Mouse (Mus musculus) ES-E14 (cell line): Measurements from ENCODE around the gene Pcbp3. TPM values are rescaled to one million over a fixed set of nuclear protein-coding genes. Genes with fewer than 3 reads are reported as not detected.

Experiments
- DNase-seq: peaks from one replicate; pipeline ENCODE4 v3.0.0-alpha.2; 2013; ENCODE audit warnings: low read depth, low spot score
- H3K27ac ChIP-seq: 2 replicates; pipeline ENCODE4 v1.5.1; 2012; ENCODE audit warnings: low read depth, mild to moderate bottlenecking, low read length, moderate library complexity, mixed read lengths; ENCODE audit not compliant: poor library complexity, insufficient read depth, severe bottlenecking
- H3K36me3 ChIP-seq: 2 replicates; pipeline ENCODE4 v1.6.1; 2012; ENCODE audit warnings: mild to moderate bottlenecking, low read length, moderate library complexity, mixed read lengths; ENCODE audit not compliant: control insufficient read depth, poor library complexity, insufficient read depth, severe bottlenecking
- H3K4me1 ChIP-seq, 2 experiments: fragments of 150-350 bp in 1 of 2; sonication (generic) in 1 of 2; 2 replicates each; pipeline ENCODE4 v1.6.1; 2012; ENCODE audit warnings: low read length in 2 of 2, mild to moderate bottlenecking in 1 of 2, mixed read lengths in 1 of 2; ENCODE audit not compliant: control insufficient read depth in 2 of 2, insufficient read depth in 2 of 2, poor library complexity in 1 of 2
- H3K4me3 ChIP-seq, 2 experiments: fragments of 150-350 bp in 1 of 2; sonication (generic) in 1 of 2; 2 replicates each; pipeline ENCODE4 v1.5.1; 2012; ENCODE audit warnings: low read length in 2 of 2, low read depth in 1 of 2, mild to moderate bottlenecking in 1 of 2, mixed read lengths in 1 of 2; ENCODE audit not compliant: insufficient read depth in 1 of 2, poor library complexity in 1 of 2, severe bottlenecking in 1 of 2
- H3K9ac ChIP-seq: 2 replicates; pipeline ENCODE4 v1.6.1; 2012; ENCODE audit warnings: low read depth, mild to moderate bottlenecking, low read length, mixed read lengths; ENCODE audit not compliant: poor library complexity, insufficient read depth, severe bottlenecking
- H3K9me3 ChIP-seq: fragments of 150-350 bp; sonication (generic); 2 replicates; pipeline ENCODE4 v1.6.1; 2012; ENCODE audit warnings: low read depth, mild to moderate bottlenecking, low read length; ENCODE audit not compliant: control insufficient read depth, insufficient read depth
- CHD2 ChIP-seq: IDR thresholded peaks from 2 replicates; pipeline ENCODE4 v1.6.1; 2014; ENCODE audit warnings: mild to moderate bottlenecking, low read depth, low read length, inconsistent platforms
- HCFC1 ChIP-seq: IDR thresholded peaks from 2 replicates; pipeline ENCODE4 v1.6.1; 2012; ENCODE audit warnings: low read length, inconsistent platforms, borderline replicate concordance; ENCODE audit not compliant: insufficient read depth
- MAFK ChIP-seq: IDR thresholded peaks from 2 replicates; pipeline ENCODE4 v1.6.1; 2014; ENCODE audit warnings: mild to moderate bottlenecking, low read depth, low read length, inconsistent platforms; ENCODE audit not compliant: insufficient read depth
- ZC3H11A ChIP-seq: IDR thresholded peaks from 2 replicates; pipeline ENCODE4 v1.6.1; 2012; ENCODE audit warnings: low read depth, mild to moderate bottlenecking, inconsistent platforms, low read length, borderline replicate concordance
- ZNF384 ChIP-seq: IDR thresholded peaks from 2 replicates; pipeline ENCODE4 v1.6.1; 2012; ENCODE audit warnings: low read depth, low read length, inconsistent platforms
- in situ Hi-C, 2 experiments: fragments of 600-800 bp; cut with MboI; formaldehyde crosslinking; loops; one replicate each; pipeline ENCODE4 v1.15.1; 2025; ENCODE audit warnings: low sequenced_read_pairs in 2 of 2, inconsistent platforms in 1 of 2; ENCODE audit not compliant: unreplicated experiment in 2 of 2
- total RNA-seq: library from RNA; depleted of rRNA; stranded (reverse); fragments of 300-350 nt; gene quantifications from 2 replicates; pipeline ENCODE4 v1.2.3, GENCODE M21; 2012

Pcbp3 gene
- total RNA-seq, 1 experiment, result 7.9 TPM

DNA sequence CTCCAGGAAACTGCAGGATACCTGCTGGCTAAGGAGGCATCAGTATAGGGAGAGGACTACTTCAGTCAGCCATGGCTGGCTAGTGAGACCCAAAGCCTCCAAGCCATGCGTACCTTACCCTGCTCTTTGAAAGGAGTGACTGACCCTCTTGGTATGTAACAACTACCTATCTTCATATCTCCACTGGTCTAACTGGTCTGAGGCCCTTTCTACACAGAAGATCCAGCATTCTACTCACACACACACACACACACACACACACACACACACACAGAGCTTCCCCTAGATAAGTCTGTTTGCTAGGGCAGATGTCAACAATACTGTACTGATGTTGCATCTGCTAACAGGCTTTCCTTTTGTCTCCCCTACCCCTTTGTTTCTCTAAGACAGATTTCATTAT is 87.3 kb downstream of the Pcbp3 start:
- no peak overlapping the region for H3K9ac ChIP-seq
- H3K4me3 ChIP-seq, result no peak overlapping the region
- H3K27ac ChIP-seq, result no peak overlapping the region
- TF ChIP-seq HCFC1 (no peak), CHD2 (no peak), MAFK (no peak), ZC3H11A (no peak), ZNF384 (no peak)
- H3K9me3 ChIP-seq, result no peaks in the 10 kb centered on the region
- in situ Hi-C loops, result no loop called here
- no peaks in the 10 kb centered on the region for H3K4me1 ChIP-seq
- H3K36me3 ChIP-seq, result no peaks in the 10 kb centered on the region
- DNase-seq, result no peak

DNA sequence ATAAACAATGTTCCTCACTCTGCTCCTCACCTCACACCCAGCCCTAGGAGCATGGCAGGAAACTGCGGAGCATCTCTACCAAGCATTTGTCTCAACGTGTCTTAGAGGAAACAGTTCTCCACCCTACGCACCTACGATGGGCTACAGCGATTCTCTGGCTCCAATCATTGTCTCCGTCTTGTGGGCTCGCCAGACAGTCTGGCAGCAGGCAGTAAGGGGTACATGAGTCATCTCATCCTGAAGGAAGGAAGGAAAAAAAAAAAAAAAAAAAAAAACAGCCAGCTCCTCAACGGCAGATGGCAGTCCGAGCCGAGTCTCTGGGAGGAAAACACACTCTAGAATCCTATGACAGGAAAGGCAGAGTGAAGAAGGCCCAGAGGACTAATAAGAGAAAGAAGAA is 87.7 kb downstream of the Pcbp3 start:
- H3K36me3 ChIP-seq, result no peaks in the 10 kb centered on the region
- DNase-seq, result no peak
- no peak overlapping the region for H3K4me3 ChIP-seq
- H3K27ac ChIP-seq, result no peak overlapping the region
- H3K9ac ChIP-seq, result no peak overlapping the region
- no peaks in the 10 kb centered on the region for H3K4me1 ChIP-seq
- H3K9me3 ChIP-seq, result no peaks in the 10 kb centered on the region
- in situ Hi-C loops, result no loop called here
- TF ChIP-seq HCFC1, result no peak
- no peak for TF ChIP-seq CHD2
- TF ChIP-seq ZNF384, result no peak
- TF ChIP-seq ZC3H11A, result no peak
- TF ChIP-seq MAFK, result no peak

DNA sequence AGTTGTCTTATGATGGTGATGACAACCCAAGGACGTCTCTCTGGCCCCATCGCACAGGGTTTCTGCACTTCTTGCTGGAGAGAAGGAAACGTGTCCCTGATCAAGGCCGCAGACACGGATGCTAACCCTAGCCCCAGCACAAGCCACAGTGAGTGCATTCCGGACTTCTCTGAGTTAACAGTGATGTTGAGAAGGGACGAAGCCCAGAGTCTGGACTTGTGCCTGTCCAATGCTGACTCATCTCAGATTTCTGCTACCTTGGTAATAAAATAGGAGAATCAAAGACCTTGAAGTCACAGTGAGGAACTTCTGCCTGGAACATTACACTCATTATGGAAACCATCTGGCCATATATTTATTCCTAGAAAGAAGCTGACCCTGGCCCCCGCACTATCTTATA is 89.0 kb downstream of the Pcbp3 start:
- in situ Hi-C loops, result no loop called here
- H3K4me3 ChIP-seq, result no peak overlapping the region
- H3K36me3 ChIP-seq, result no peaks in the 10 kb centered on the region
- no peak overlapping the region for H3K27ac ChIP-seq
- no peaks in the 10 kb centered on the region for H3K4me1 ChIP-seq
- no peak for TF ChIP-seq CHD2
- TF ChIP-seq MAFK, result no peak
- TF ChIP-seq HCFC1, result no peak
- TF ChIP-seq ZNF384, result no peak
- no peak for TF ChIP-seq ZC3H11A
- H3K9me3 ChIP-seq, result no peaks in the 10 kb centered on the region
- H3K9ac ChIP-seq, result no peak overlapping the region
- no peak for DNase-seq

DNA sequence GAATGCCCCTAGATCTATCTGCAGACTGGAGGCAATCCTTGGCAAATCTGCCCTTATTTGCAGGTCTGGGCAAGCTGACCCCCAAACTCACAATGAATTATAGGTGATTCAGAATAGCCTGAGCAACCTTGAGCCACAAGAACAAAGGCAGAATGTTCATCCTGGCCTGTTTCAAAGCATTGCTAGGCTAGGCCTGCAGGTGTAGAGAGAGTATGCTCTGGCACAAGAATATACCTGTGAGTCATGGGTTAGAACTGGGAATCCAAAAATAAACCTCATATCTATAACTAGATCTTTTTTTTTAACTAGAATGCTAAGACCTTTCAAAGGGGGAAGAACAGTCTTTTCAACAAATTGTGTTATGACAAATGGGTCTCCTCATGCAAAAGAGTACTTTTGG is 95.8 kb downstream of the Pcbp3 start:
- Histone ChIP-seq H3K4me3 (no peak overlapping the region), H3K27ac (no peak overlapping the region), H3K36me3 (no peaks in the 10 kb centered on the region), H3K9ac (no peak overlapping the region), H3K4me1 (no peaks in the 10 kb centered on the region), H3K9me3 (no peaks in the 10 kb centered on the region)
- no peak for DNase-seq
- in situ Hi-C loops, result no loop called here
- TF ChIP-seq CHD2 (no peak), ZNF384 (no peak), HCFC1 (no peak), ZC3H11A (no peak), MAFK (no peak)

DNA sequence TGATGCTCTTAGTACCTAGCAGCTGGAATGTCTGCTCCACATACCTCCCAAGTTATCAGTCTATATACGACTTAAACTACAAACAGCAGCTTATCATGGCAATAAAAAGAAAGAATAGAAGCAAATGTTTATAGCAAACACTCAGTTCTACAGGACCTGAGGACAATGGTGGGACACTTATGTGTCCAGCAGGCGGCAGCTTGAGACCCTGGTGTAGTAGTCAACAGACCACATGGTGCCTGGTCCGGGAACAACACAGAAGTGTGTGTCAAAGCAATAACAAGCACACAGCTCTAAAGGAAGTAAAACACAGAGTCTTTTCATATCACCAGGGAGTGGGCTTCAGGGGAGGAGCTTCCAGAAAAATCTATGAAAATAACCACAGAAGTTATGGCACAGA is 100.7 kb downstream of the Pcbp3 start:
- H3K4me3 ChIP-seq, result no peak overlapping the region
- no peak overlapping the region for H3K27ac ChIP-seq
- in situ Hi-C loops, result no loop called here
- no peak for DNase-seq
- TF ChIP-seq HCFC1, result no peak
- TF ChIP-seq MAFK, result no peak
- TF ChIP-seq ZNF384, result no peak
- no peak for TF ChIP-seq ZC3H11A
- TF ChIP-seq CHD2, result no peak
- no peaks in the 10 kb centered on the region for H3K36me3 ChIP-seq
- H3K9ac ChIP-seq, result no peak overlapping the region
- no peaks in the 10 kb centered on the region for H3K9me3 ChIP-seq
- H3K4me1 ChIP-seq, result no peaks in the 10 kb centered on the region
